ENCODE assay signal across 24 mouse cellular contexts in the genomic region with DNA sequence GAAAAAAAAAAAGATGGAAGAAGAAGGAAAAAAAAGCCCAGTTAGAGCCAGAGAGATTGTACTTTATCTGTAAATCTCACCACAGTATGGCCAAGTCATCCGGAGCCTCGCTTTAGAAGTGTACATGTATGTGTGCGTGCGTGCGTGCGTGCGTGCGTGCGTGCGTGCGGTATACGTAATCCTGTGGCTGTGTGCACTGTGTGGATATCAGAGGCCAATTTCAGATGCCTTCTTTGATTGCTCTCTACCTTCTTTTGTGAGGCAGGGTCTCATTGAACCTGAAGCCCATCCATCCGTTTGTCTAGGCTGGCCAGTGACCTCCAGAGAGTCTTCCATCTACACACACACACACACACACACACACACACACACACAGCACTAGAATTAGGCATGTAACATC.
"Had no signal": no experiment of that assay in that cellular context is flagged by ENCODE, and none has a peak within 500 bp of the region (broad histone marks: within the 10 kb centered on the region; RNA-seq: fewer than 3 reads in every experiment).

No protein-coding gene starts in this region.

- H3K4me1 ChIP-seq: hindbrain, embryonic 15.5 days had no signal

- H3K9ac ChIP-seq: heart, embryonic 13.5 days; heart, embryonic 15.5 days; hindbrain, embryonic 13.5 days; hindbrain, embryonic 15.5 days; kidney, embryonic 15.5 days; limb, embryonic 13.5 days; limb, embryonic 15.5 days had no signal

- DNase-seq: gastrocnemius, postnatal 14 days; gastrocnemius, postnatal 36 days; heart, adult 11 months; heart, adult 2 months; heart, postnatal 14 days; heart, postnatal 36 days; kidney, adult 11 months; kidney, adult 2 months; kidney, adult 9 months; kidney, postnatal 14 days; kidney, postnatal 36 days; layer of hippocampus, adult 9-11 months; layer of hippocampus, postnatal 36 days; left cerebral cortex, postnatal 4 days had no signal

- H3K9me3 ChIP-seq: heart, embryonic 13.5 days; heart, embryonic 15.5 days; hindbrain, embryonic 13.5 days; hindbrain, embryonic 15.5 days; kidney, embryonic 15.5 days; limb, embryonic 13.5 days; limb, embryonic 15.5 days had no signal

- H3K27ac ChIP-seq: heart, adult 2 months; heart, embryonic 13.5 days; heart, embryonic 15.5 days; hindbrain, embryonic 15.5 days; hindbrain, postnatal 0 days; kidney, postnatal 0 days; limb, embryonic 13.5 days had no signal

- H3K4me2 ChIP-seq: heart, embryonic 11.5 days; heart, embryonic 13.5 days; heart, embryonic 15.5 days; hindbrain, embryonic 13.5 days; hindbrain, embryonic 15.5 days; kidney, embryonic 15.5 days; limb, embryonic 13.5 days; limb, embryonic 15.5 days had no signal

- ATAC-seq: hindbrain, postnatal 0 days had no signal

- H3K27me3 ChIP-seq: heart, embryonic 13.5 days; heart, embryonic 15.5 days; hindbrain, embryonic 13.5 days; hindbrain, embryonic 15.5 days; kidney, embryonic 15.5 days; limb, embryonic 13.5 days; limb, embryonic 15.5 days had no signal

- H3K4me3 ChIP-seq: heart, adult 2 months; heart, embryonic 13.5 days; heart, embryonic 15.5 days; hindbrain, embryonic 13.5 days; hindbrain, embryonic 15.5 days; kidney, embryonic 15.5 days; limb, embryonic 13.5 days; limb, embryonic 15.5 days had no signal
